Comparison of ENCODE assay signal across 17 mouse cellular contexts in genomic region chr19:47903679-47904078, GRCm38 (mm10). TPM values are rescaled to one million over a fixed set of nuclear protein-coding genes. Genes with fewer than 3 reads are reported as not detected.
A peak's percentile ranks its signal among the peaks of the same experiment; 100 is the strongest.
DNase-seq lines count a peak whose midpoint lies in the region; ATAC-seq and TF ChIP-seq lines count a peak whose summit lies in the region.
"Had no signal": no experiment of that assay in that cellular context is flagged by ENCODE, and none has a peak within 500 bp of the region (broad histone marks: within the 10 kb centered on the region; RNA-seq: fewer than 3 reads in every experiment).

No protein-coding gene starts in this region.

- no peak overlapping the region for H3K4me3 ChIP-seq in heart, embryonic 12.5 days
- H3K4me3 ChIP-seq in heart, adult 2 months, result no peak overlapping the region
- no peak overlapping the region for H3K4me3 ChIP-seq in midbrain, embryonic 10.5 days
- no peak overlapping the region for H3K4me3 ChIP-seq in midbrain, embryonic 13.5 days (replicated peaks)
- no peak overlapping the region for H3K4me3 ChIP-seq in forebrain, postnatal 0 days (ENCODE audit: low read depth, low read length)
- no peak overlapping the region for H3K4me3 ChIP-seq in limb, embryonic 11.5 days (ENCODE audit: low read depth, low read length)
- H3K4me3 ChIP-seq: erythroblast, embryonic 14.5 days; midbrain, embryonic 15.5 days had no signal

- TF ChIP-seq POLR2A in heart, adult 2 months (IDR thresholded peaks at IDR 0.05; ENCODE audit: insufficient read depth, low read depth, low read length), result no peak

- no peak for TF ChIP-seq EP300 in heart, adult 2 months (IDR thresholded peaks at IDR 0.05; ENCODE audit: insufficient read depth, low read depth, low read length)

- DNase-seq in heart, adult 2 months, result no peak
- DNase-seq in midbrain, embryonic 10.5 days (ENCODE audit: low spot score), result no peak
- no peak for DNase-seq in forebrain, postnatal 0 days
- no peak for DNase-seq in limb, embryonic 11.5 days (ENCODE audit: low spot score)
- no peak for DNase-seq in thymus, postnatal 36 days
- DNase-seq: adrenal gland, adult 8-10 months; cerebellum, adult 9-11 months; kidney, adult 18-20 months; layer of hippocampus, adult 9-11 months; lung, postnatal 10 days had no signal

- no peaks in the 10 kb centered on the region for H3K27me3 ChIP-seq in heart, embryonic 12.5 days (replicated peaks)
- H3K27me3 ChIP-seq in heart, adult 2 months (ENCODE audit: control insufficient read depth, insufficient read depth, low read length), result no peaks in the 10 kb centered on the region
- no peaks in the 10 kb centered on the region for H3K27me3 ChIP-seq in midbrain, embryonic 10.5 days (ENCODE audit: low read depth, poor library complexity, severe bottlenecking)
- no peaks in the 10 kb centered on the region for H3K27me3 ChIP-seq in midbrain, embryonic 13.5 days
- no peaks in the 10 kb centered on the region for H3K27me3 ChIP-seq in forebrain, postnatal 0 days (ENCODE audit: insufficient read depth, low read length)
- no peaks in the 10 kb centered on the region for H3K27me3 ChIP-seq in limb, embryonic 11.5 days (ENCODE audit: control insufficient read depth, insufficient read depth, low read length)
- H3K27me3 ChIP-seq: midbrain, embryonic 15.5 days had no signal

- H3K27ac ChIP-seq in heart, embryonic 12.5 days (ENCODE audit: poor library complexity, severe bottlenecking), result peak overlapping the region; percentile 82
- no peak overlapping the region for H3K27ac ChIP-seq in heart, adult 2 months
- H3K27ac ChIP-seq in midbrain, embryonic 10.5 days (replicated peaks), result peak overlapping the region; percentile 46
- H3K27ac ChIP-seq in midbrain, embryonic 13.5 days, result no peak overlapping the region
- H3K27ac ChIP-seq in forebrain, postnatal 0 days (ENCODE audit: low read depth, low read length), result no peak overlapping the region
- H3K27ac ChIP-seq in limb, embryonic 11.5 days (replicated peaks; ENCODE audit: low read depth, low read length), result peak overlapping the region; percentile 69
- H3K27ac ChIP-seq: liver, embryonic 14.5 days; midbrain, embryonic 15.5 days had no signal

- WGBS in heart, embryonic 12.5 days, result 75% methylated on average over 4 of the region's 4 CpGs
- 70% methylated on average over 4 of the region's 4 CpGs for WGBS in heart, adult 2 months
- WGBS in midbrain, embryonic 10.5 days, result 59% methylated on average over 4 of the region's 4 CpGs
- 66% methylated on average over 4 of the region's 4 CpGs for WGBS in midbrain, embryonic 13.5 days
- 54% methylated on average over 4 of the region's 4 CpGs for WGBS in forebrain, postnatal 0 days
- 64% methylated on average over 4 of the region's 4 CpGs for WGBS in limb, embryonic 11.5 days

- H3K4me2 ChIP-seq in heart, embryonic 12.5 days, result 0 out of 2 replicates have a peak overlapping the region, but pooled peaks have one; percentile 4
- H3K4me2 ChIP-seq in midbrain, embryonic 13.5 days (replicated peaks), result no peak overlapping the region
- no peak overlapping the region for H3K4me2 ChIP-seq in forebrain, postnatal 0 days (ENCODE audit: low read depth)
- H3K4me2 ChIP-seq in limb, embryonic 11.5 days (ENCODE audit: low read depth, severe bottlenecking), result no peak overlapping the region
- H3K4me2 ChIP-seq: midbrain, embryonic 15.5 days had no signal

- peaks cover 16% of the 10 kb centered on the region for H3K36me3 ChIP-seq in heart, embryonic 12.5 days
- no peaks in the 10 kb centered on the region for H3K36me3 ChIP-seq in heart, adult 2 months (ENCODE audit: control insufficient read depth, insufficient read depth, low read length)
- H3K36me3 ChIP-seq in midbrain, embryonic 10.5 days, result peaks cover 17% of the 10 kb centered on the region; the same call in 1 of the 2 replicates
- H3K36me3 ChIP-seq in midbrain, embryonic 13.5 days, result no peaks in the 10 kb centered on the region
- H3K36me3 ChIP-seq in forebrain, postnatal 0 days (ENCODE audit: insufficient read depth), result no peaks in the 10 kb centered on the region
- no peaks in the 10 kb centered on the region for H3K36me3 ChIP-seq in limb, embryonic 11.5 days (ENCODE audit: control insufficient read depth, insufficient read depth, low read length)
- H3K36me3 ChIP-seq: midbrain, embryonic 15.5 days had no signal

- intact Hi-C loops in heart, adult 2 months (cut with DNase I), result no loop called here

- peaks cover 63% of the 10 kb centered on the region for H3K4me1 ChIP-seq in heart, embryonic 12.5 days (replicated peaks)
- H3K4me1 ChIP-seq in heart, adult 2 months (ENCODE audit: control insufficient read depth, insufficient read depth, low read length), result peaks cover 20% of the 10 kb centered on the region
- H3K4me1 ChIP-seq in midbrain, embryonic 10.5 days, result peaks cover 20% of the 10 kb centered on the region
- peaks cover 11% of the 10 kb centered on the region for H3K4me1 ChIP-seq in midbrain, embryonic 13.5 days (replicated peaks)
- peaks cover 1% of the 10 kb centered on the region for H3K4me1 ChIP-seq in forebrain, postnatal 0 days (ENCODE audit: insufficient read depth)
- H3K4me1 ChIP-seq in limb, embryonic 11.5 days (ENCODE audit: control insufficient read depth, insufficient read depth, low read length), result peaks cover 32% of the 10 kb centered on the region

- ATAC-seq in heart, embryonic 12.5 days (ENCODE audit: insufficient number of reproducible peaks, low FRiP score), result no peak
- no peak; the same call in 1 of the 2 replicates for ATAC-seq in midbrain, embryonic 13.5 days
- peak; percentile 43 for ATAC-seq in forebrain, postnatal 0 days
- ATAC-seq in limb, embryonic 11.5 days (ENCODE audit: insufficient number of reproducible peaks, low FRiP score, low TSS enrichment, low read depth), result peak; percentile 28; the same call in 1 of the 2 replicates
- no peak for ATAC-seq in monocyte, adult 5-6 weeks (replicated peaks; ENCODE audit: insufficient number of reproducible peaks, low FRiP score, low TSS enrichment, poor library complexity, severe bottlenecking)
- ATAC-seq: midbrain, embryonic 15.5 days had no signal

- no peaks in the 10 kb centered on the region for H3K9me3 ChIP-seq in heart, embryonic 12.5 days (replicated peaks)
- H3K9me3 ChIP-seq in midbrain, embryonic 10.5 days (replicated peaks), result no peaks in the 10 kb centered on the region
- H3K9me3 ChIP-seq in midbrain, embryonic 13.5 days, result no peaks in the 10 kb centered on the region
- no peaks in the 10 kb centered on the region for H3K9me3 ChIP-seq in forebrain, postnatal 0 days (ENCODE audit: low read length)
- no peaks in the 10 kb centered on the region for H3K9me3 ChIP-seq in limb, embryonic 11.5 days (ENCODE audit: control insufficient read depth, low read length)
- H3K9me3 ChIP-seq: midbrain, embryonic 15.5 days had no signal

- TF ChIP-seq CTCF in heart, adult 2 months (IDR thresholded peaks at IDR 0.05), result no peak
- no peak for TF ChIP-seq CTCF in forebrain, postnatal 0 days (IDR thresholded peaks at IDR 0.05; ENCODE audit: low read depth)

- 0 out of 2 replicates have a peak overlapping the region, but pooled peaks have one; percentile 4 for H3K9ac ChIP-seq in heart, embryonic 12.5 days
- H3K9ac ChIP-seq in heart, adult 2 months (ENCODE audit: low read depth, low read length), result no peak overlapping the region
- no peak overlapping the region for H3K9ac ChIP-seq in midbrain, embryonic 13.5 days (replicated peaks)
- H3K9ac ChIP-seq in forebrain, postnatal 0 days, result no peak overlapping the region
- H3K9ac ChIP-seq in limb, embryonic 11.5 days (ENCODE audit: low read length), result no peak overlapping the region
- H3K9ac ChIP-seq: liver, embryonic 14.5 days; midbrain, embryonic 15.5 days had no signal

- no peaks in the 10 kb centered on the region for H3K79me2 ChIP-seq in heart, adult 2 months (replicated peaks; ENCODE audit: control insufficient read depth, insufficient read depth, low read length)

RNA-seq across cellular contexts. Expression of gene Cfap43, which starts 15.4 kb away (rescaled TPM):
- 0.10 and 0.19 TPM in 2 replicates for polyA plus RNA-seq in heart, embryonic 12.5 days (2016; fragmentation: Nextera tagmentation; extraction: Ambion mirVana)
- total RNA-seq in heart, adult 2 months (2021), result not detected
- 0.26 and 0.86 TPM in 2 replicates for polyA plus RNA-seq in heart, adult 2 months (2012; rRNA removed)
- 0.06 and 0.09 TPM in 2 replicates for polyA plus RNA-seq in midbrain, embryonic 10.5 days (2016; fragmentation: Nextera tagmentation; extraction: Ambion mirVana)
- polyA plus RNA-seq in midbrain, embryonic 13.5 days (2015; fragmentation: Nextera tagmentation; extraction: Ambion mirVana), result 0.24 and 0.36 TPM in 2 replicates
- total RNA-seq in forebrain, postnatal 0 days (2014; rRNA removed), result 2.1 and 2.3 TPM in 2 replicates
- 0.99 and 1.8 TPM in 2 replicates for polyA plus RNA-seq in forebrain, postnatal 0 days (2015; fragmentation: Nextera tagmentation; extraction: Ambion mirVana)
- polyA plus RNA-seq in limb, embryonic 11.5 days (2014; fragmentation: Nextera tagmentation; extraction: Ambion mirVana), result 0.04 and 0.27 TPM in 2 replicates
- 0.19 to 1.3 TPM (median 0.19 TPM) in 3 replicates for total RNA-seq in monocyte, adult 5-6 weeks (2017)
- total RNA-seq: adrenal gland, adult 8-10 months had no signal
- polyA plus RNA-seq: erythroblast, embryonic 14.5 days had no signal

RNA-seq across cellular contexts. Expression of gene Itprip, which starts 15.4 kb away (rescaled TPM):
- polyA plus RNA-seq in heart, embryonic 12.5 days (2016; fragmentation: Nextera tagmentation; extraction: Ambion mirVana), result 24.4 and 25.5 TPM in 2 replicates
- 10 to 100 TPM in 1 of 2 experiments, 1 to 10 TPM in 1; 8.5 to 11.7 TPM for total RNA-seq in heart, adult 2 months (2021)
- polyA plus RNA-seq in heart, adult 2 months (2012; rRNA removed), result 8.1 and 8.6 TPM in 2 replicates
- polyA plus RNA-seq in midbrain, embryonic 10.5 days (2016; fragmentation: Nextera tagmentation; extraction: Ambion mirVana), result 21.7 and 22.9 TPM in 2 replicates
- polyA plus RNA-seq in midbrain, embryonic 13.5 days (2015; fragmentation: Nextera tagmentation; extraction: Ambion mirVana), result 8.5 and 9.2 TPM in 2 replicates
- total RNA-seq in forebrain, postnatal 0 days (2014; rRNA removed), result 3.8 and 4.9 TPM in 2 replicates
- 2.2 and 2.4 TPM in 2 replicates for polyA plus RNA-seq in forebrain, postnatal 0 days (2015; fragmentation: Nextera tagmentation; extraction: Ambion mirVana)
- 20.0 and 20.3 TPM in 2 replicates for polyA plus RNA-seq in limb, embryonic 11.5 days (2014; fragmentation: Nextera tagmentation; extraction: Ambion mirVana)
- total RNA-seq in monocyte, adult 5-6 weeks (2017), result 27.6 to 28.1 TPM (median 28.1 TPM) in 3 replicates

RNA-seq across cellular contexts. Expression of gene Cfap58, which starts 33.8 kb away (rescaled TPM):
- not detected in 2 replicates for polyA plus RNA-seq in heart, embryonic 12.5 days (2016; fragmentation: Nextera tagmentation; extraction: Ambion mirVana)
- 1 to 10 TPM; 1.9 to 2.1 TPM for total RNA-seq in heart, adult 2 months (2021)
- 0.02 TPM in 1 of 2 replicates, not detected in the other for polyA plus RNA-seq in heart, adult 2 months (2012; rRNA removed)
- polyA plus RNA-seq in midbrain, embryonic 10.5 days (2016; fragmentation: Nextera tagmentation; extraction: Ambion mirVana), result 0.07 and 0.19 TPM in 2 replicates
- 0.32 and 0.48 TPM in 2 replicates for polyA plus RNA-seq in midbrain, embryonic 13.5 days (2015; fragmentation: Nextera tagmentation; extraction: Ambion mirVana)
- 0.46 and 2.6 TPM in 2 replicates for total RNA-seq in forebrain, postnatal 0 days (2014; rRNA removed)
- polyA plus RNA-seq in forebrain, postnatal 0 days (2015; fragmentation: Nextera tagmentation; extraction: Ambion mirVana), result 0.42 and 0.62 TPM in 2 replicates
- polyA plus RNA-seq in limb, embryonic 11.5 days (2014; fragmentation: Nextera tagmentation; extraction: Ambion mirVana), result 0.09 TPM in 1 of 2 replicates, not detected in the other
- total RNA-seq in monocyte, adult 5-6 weeks (2017), result not detected in 3 replicates
- polyA plus RNA-seq: erythroblast, embryonic 14.5 days; liver, embryonic 14.5 days; urinary bladder, adult 2 months had no signal

RNA-seq across cellular contexts. Expression of gene Gsto2, which starts 38.3 kb away (rescaled TPM):
- polyA plus RNA-seq in heart, embryonic 12.5 days (2016; fragmentation: Nextera tagmentation; extraction: Ambion mirVana), result 0.76 and 1.3 TPM in 2 replicates
- 1 to 10 TPM; 2.6 to 2.7 TPM for total RNA-seq in heart, adult 2 months (2021)
- polyA plus RNA-seq in heart, adult 2 months (2012; rRNA removed), result 1.4 and 1.6 TPM in 2 replicates
- 1.4 and 1.6 TPM in 2 replicates for polyA plus RNA-seq in midbrain, embryonic 10.5 days (2016; fragmentation: Nextera tagmentation; extraction: Ambion mirVana)
- polyA plus RNA-seq in midbrain, embryonic 13.5 days (2015; fragmentation: Nextera tagmentation; extraction: Ambion mirVana), result 1.2 and 1.5 TPM in 2 replicates
- 0.77 and 0.95 TPM in 2 replicates for total RNA-seq in forebrain, postnatal 0 days (2014; rRNA removed)
- polyA plus RNA-seq in forebrain, postnatal 0 days (2015; fragmentation: Nextera tagmentation; extraction: Ambion mirVana), result 0.88 and 0.93 TPM in 2 replicates
- 0.78 and 1.1 TPM in 2 replicates for polyA plus RNA-seq in limb, embryonic 11.5 days (2014; fragmentation: Nextera tagmentation; extraction: Ambion mirVana)
- 0.43 TPM in 1 of 3 replicates, not detected in the others for total RNA-seq in monocyte, adult 5-6 weeks (2017)
- polyA plus RNA-seq: erythroblast, embryonic 14.5 days had no signal

RNA-seq across cellular contexts. Expression of gene Gsto1, which starts 48.9 kb away (rescaled TPM):
- polyA plus RNA-seq in heart, embryonic 12.5 days (2016; fragmentation: Nextera tagmentation; extraction: Ambion mirVana), result 81.4 and 84.0 TPM in 2 replicates
- total RNA-seq in heart, adult 2 months (2021), result 100 to 1,000 TPM; 148 to 191 TPM
- polyA plus RNA-seq in heart, adult 2 months (2012; rRNA removed), result 152 and 158 TPM in 2 replicates
- 78.1 and 92.2 TPM in 2 replicates for polyA plus RNA-seq in midbrain, embryonic 10.5 days (2016; fragmentation: Nextera tagmentation; extraction: Ambion mirVana)
- polyA plus RNA-seq in midbrain, embryonic 13.5 days (2015; fragmentation: Nextera tagmentation; extraction: Ambion mirVana), result 89.1 and 98.3 TPM in 2 replicates
- total RNA-seq in forebrain, postnatal 0 days (2014; rRNA removed), result 120 and 187 TPM in 2 replicates
- polyA plus RNA-seq in forebrain, postnatal 0 days (2015; fragmentation: Nextera tagmentation; extraction: Ambion mirVana), result 166 and 184 TPM in 2 replicates
- 232 and 249 TPM in 2 replicates for polyA plus RNA-seq in limb, embryonic 11.5 days (2014; fragmentation: Nextera tagmentation; extraction: Ambion mirVana)
- total RNA-seq in monocyte, adult 5-6 weeks (2017), result 50.9 to 119 TPM (median 77.1 TPM) in 3 replicates

Comparison
In these comparisons a context has a peak if more than half of its experiments do, and no peak if none do; other contexts are left out.
1. H3K27ac ChIP-seq: peak in heart, embryonic 12.5 days (single experiment), midbrain, embryonic 10.5 days (single experiment) and limb, embryonic 11.5 days (single experiment); none in heart, adult 2 months (single experiment), midbrain, embryonic 13.5 days (single experiment) and forebrain, postnatal 0 days (single experiment).
2. ATAC-seq: peak in forebrain, postnatal 0 days (single experiment) and limb, embryonic 11.5 days (single experiment); none in heart, embryonic 12.5 days (single experiment), midbrain, embryonic 13.5 days (single experiment) and monocyte, adult 5-6 weeks (single experiment).